Mouse (Mus musculus): ENCODE data around the gene Lrp5. TPM values are rescaled to one million over a fixed set of nuclear protein-coding genes. Genes with fewer than 3 reads are reported as not detected.

Gene Lrp5
- 10 to 100 TPM in 1 of 2 experiments, 1 to 10 TPM in 1; 9.5 to 10.5 TPM for total RNA-seq (2021)
- long read RNA-seq, experiment 1 = 0 reads
- long read RNA-seq, experiment 2, full-length matches to known transcripts = 1 of 2 reads
- long read RNA-seq, experiment 2, partial matches to known transcripts = 0 of 2 reads
- long read RNA-seq, experiment 2, other reads (novel, unspliced or antisense) = 1 of 2 reads

DNA sequence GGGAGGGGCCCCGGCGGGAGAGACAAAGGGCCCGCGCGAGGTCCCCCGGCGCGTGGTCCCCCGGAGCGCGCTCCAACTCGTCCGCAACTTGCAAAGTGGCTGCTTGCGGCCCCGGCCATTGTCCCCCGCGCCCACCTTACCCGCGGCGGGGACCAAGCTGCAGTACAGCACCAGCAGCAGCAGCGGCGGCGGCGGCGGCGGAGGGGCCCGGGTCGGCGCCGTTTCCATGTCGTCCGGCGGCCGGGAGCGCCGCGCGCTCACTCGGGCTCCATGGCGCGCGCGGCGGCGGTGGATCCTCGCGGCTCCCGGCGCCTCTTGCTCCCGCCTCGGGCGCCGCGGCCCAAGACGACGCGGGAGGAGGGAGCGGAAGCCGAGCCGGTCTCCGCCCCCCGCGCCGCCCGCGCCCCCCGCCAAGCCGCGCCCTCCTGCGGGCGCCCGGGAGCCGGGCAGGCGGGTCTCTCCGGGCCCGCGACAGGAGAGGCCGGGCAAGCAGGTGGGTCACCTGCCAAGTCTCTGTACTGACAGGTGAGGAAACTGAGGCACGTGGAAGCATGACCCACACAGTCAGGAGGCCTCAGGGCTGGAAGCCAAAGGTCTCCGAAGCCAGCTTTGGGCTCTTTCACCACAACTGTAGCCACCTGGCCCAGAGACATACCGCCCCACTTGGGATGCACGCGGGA lies at the start of gene Lrp5:
Lrp5 (minus strand) TSS at position 350 of the 680 bp plus-strand sequence.
- DNase-seq (ENCODE audit: low spot score in 2 of 2) = peak in 1 of 2 experiments; percentile 45
- intact Hi-C loops (cut with DNase I) = no loop called here

GRCm38 (mm10) chr19:3736001-3736400 lies 49.6 kb upstream of the Lrp5 start:
- intact Hi-C loops (cut with DNase I) = no loop called here
- no peak for DNase-seq (ENCODE audit: low spot score in 2 of 2)

DNA sequence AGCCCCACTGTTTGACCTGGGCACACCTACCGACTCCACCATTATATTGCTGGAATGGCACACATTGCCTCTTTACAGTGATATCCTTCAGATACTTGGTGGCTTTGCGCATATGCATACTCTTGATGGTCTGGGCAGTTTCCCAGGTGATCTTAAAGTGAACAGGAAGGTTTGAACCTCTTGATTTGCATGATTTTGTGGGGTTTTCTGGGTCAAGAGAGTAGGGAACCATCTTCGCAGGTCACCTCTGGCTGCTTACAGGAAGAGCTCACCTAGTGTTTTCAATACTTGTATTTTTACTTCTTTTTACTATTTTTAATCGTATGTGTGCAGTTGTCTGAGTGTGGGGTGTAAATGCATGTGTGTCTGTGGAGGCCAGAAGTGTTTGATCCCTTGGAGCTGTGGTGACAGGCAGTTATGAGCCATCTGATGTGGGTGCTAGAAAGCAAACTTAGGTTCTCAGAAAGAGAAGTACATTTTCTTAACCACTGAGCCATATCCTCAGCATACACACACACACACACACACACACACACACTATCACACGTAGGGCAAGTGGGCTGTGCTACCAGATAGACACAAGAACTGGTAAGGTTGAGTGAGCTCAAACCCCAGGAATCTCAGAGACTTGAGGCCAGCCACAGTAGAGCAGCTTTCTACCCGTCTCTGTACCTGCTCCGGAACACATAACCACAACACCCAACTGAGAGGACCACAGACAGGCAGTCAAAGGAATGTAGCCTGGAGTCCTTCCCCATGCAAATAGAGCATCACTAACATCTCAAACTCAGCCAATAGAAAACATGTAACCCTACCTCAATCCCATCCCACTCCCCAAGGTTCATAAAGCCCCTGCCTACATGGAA lies 44.6 kb upstream of the Lrp5 start:
- no peak for DNase-seq (ENCODE audit: low spot score in 2 of 2)
- intact Hi-C loops (cut with DNase I) = no loop called here

- no peak for DNase-seq (ENCODE audit: low spot score in 2 of 2)
- intact Hi-C loops (cut with DNase I) = no loop called here
Measured at GRCm38 (mm10) chr19:3728901-3729300, 42.5 kb upstream of the Lrp5 start.

GRCm38 (mm10) chr19:3724779-3725178 lies 38.4 kb upstream of the Lrp5 start:
- peak; percentile 70 to 74 for DNase-seq (ENCODE audit: low spot score in 2 of 2)
- intact Hi-C loops (cut with DNase I) = loop anchor here (5.0 kb wide), 1 partner anchor 43 kb away; the partner anchor contains the start of gene Kmt5b

DNA sequence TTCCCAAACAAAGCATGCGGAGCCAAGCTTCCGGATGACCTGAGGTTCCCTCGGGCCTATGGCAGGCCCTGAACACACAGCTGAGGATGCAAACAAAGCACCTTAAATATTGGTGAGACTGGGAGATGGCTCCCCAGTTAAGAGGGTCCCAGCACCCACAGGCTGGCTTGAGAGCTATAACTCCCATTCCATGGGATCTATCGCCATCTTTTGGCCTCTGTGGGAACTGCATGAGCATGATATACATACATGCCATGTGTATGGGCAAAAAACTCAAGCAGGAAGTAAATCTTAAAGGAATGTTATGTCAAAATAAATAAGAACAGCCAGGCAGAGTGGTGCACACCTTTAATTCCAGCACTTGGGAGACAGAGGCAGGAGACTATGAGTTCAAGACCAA lies 37.5 kb upstream of the Lrp5 start:
- DNase-seq (ENCODE audit: low spot score in 2 of 2) = no peak
- intact Hi-C loops (cut with DNase I) = loop anchor here (5.0 kb wide), 1 partner anchor 43 kb away; the partner anchor contains the start of gene Kmt5b

GRCm38 (mm10) chr19:3723170-3723569 lies 36.8 kb upstream of the Lrp5 start:
- intact Hi-C loops (cut with DNase I) = loop anchor here (5.0 kb wide), 1 partner anchor 44 kb away; the partner anchor contains the start of gene Kmt5b
- no peak for DNase-seq (ENCODE audit: low spot score in 2 of 2)

DNA sequence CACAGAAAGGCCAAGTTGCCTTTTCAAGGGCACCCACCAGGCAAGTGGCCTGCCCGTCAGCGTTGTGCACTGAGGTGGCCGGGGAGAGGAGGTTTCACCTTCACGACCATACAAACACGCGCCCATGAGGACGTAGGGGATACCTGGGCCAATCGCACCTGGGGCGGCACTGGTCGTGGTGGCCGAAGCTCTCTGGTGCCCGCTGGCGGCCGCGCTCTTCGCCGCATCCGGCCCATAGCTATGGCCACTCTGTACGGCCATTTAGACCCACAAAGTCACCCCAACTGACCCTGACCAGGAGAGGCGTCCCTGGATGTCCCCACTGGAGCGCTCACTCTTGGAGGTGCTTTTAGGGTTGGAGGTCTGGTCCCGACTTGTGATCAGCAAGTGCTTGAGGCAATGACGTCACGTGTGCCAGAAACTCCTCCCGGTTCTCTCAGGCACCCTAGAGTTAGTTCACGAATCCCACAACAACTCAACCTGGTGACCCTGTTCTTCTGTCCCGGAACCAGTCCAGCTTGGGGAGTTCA lies 33.1 kb upstream of the Lrp5 start:
- peak; percentile 57 to 62 for DNase-seq (ENCODE audit: low spot score in 2 of 2)
- intact Hi-C loops (cut with DNase I) = no loop called here

DNA sequence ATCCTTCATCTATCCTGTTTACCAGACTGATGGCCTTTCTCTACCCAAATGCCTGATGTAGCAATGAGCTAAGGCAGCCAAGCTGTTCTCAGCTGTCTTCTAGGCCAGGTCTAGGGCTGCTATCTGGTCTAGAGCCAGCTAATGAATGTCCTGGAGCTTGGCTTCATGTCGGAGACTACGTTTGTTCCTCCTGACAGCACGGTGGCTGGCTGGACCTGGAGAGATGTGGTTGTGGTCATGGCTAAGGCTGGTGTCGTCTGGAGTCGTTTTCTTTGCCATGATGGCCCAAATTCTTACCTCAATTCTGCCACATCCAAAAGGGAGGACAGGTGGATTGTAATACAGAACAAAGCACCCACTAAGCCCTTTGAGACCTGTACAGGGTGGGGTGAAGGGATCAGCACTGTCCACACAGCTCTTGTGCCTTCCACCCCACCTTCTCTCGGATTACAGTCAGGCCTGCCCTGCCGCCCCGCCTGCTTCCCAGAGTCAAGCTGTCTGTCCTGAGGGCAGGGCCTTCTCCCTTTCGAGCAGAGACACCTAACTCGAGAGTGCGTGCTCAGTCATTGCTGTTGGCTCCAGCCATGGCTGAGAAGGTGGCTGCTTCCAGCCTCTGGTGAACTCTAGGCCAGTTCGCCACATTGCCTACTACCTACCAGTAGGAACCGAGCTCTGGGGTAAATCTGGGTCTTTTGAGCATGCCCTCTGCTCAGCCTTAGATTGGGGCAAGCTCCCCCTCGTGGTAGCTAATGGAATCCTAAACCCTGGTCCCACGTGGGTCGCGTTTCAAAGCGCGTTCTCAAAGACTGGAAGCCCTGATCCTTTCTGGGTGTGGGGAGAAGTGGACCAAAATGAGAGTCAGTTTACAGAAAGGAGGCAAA lies 32.4 kb upstream of the Lrp5 start:
- intact Hi-C loops (cut with DNase I) = no loop called here
- DNase-seq (ENCODE audit: low spot score in 2 of 2) = peak; percentile 76 to 86

DNA sequence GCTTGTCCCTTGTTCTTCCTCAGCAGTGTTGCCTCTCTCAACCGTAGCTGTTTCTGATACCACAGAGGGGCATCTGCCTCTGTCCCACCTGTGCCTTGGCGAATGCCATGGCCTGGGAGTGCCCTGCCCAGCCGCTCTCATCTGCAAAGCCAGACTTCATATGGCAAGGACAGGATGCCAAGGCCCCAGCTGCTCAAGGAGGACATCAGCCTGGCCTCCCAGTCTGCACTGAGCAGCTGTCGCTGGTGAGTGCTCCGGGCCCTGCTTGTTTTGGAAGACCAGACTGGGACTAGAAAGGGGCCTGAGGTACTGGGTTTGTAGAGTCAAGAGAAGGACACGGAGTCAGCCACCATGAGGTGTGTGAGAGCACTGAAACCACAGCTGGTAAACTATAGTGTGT lies 28.0 kb upstream of the Lrp5 start:
- no peak for DNase-seq (ENCODE audit: low spot score in 2 of 2)
- intact Hi-C loops (cut with DNase I) = no loop called here

DNA sequence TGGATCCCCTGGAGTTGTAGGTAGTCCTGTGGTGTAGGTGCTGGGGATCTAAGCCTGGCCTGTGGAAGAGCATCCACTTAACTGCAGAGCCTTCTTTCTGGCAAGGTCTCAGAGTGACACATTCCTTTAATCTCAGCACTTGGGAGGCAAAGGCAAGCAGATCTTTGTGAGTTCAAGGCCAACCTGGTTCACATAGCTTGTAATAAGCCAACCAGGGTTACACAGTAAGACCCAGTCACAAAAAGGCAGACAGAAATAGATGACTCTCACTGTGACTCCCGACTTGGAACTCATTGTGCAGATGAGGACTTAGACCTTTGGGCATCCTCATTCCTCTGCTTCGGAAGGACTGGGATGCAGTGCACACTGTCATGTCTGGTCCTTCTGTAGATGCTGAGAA lies 24.1 kb upstream of the Lrp5 start:
- intact Hi-C loops (cut with DNase I) = no loop called here
- no peak for DNase-seq (ENCODE audit: low spot score in 2 of 2)

- DNase-seq (ENCODE audit: low spot score in 2 of 2) = no peak
- intact Hi-C loops (cut with DNase I) = no loop called here
Measured at GRCm38 (mm10) chr19:3709013-3709787, 22.8 kb upstream of the Lrp5 start.

DNA sequence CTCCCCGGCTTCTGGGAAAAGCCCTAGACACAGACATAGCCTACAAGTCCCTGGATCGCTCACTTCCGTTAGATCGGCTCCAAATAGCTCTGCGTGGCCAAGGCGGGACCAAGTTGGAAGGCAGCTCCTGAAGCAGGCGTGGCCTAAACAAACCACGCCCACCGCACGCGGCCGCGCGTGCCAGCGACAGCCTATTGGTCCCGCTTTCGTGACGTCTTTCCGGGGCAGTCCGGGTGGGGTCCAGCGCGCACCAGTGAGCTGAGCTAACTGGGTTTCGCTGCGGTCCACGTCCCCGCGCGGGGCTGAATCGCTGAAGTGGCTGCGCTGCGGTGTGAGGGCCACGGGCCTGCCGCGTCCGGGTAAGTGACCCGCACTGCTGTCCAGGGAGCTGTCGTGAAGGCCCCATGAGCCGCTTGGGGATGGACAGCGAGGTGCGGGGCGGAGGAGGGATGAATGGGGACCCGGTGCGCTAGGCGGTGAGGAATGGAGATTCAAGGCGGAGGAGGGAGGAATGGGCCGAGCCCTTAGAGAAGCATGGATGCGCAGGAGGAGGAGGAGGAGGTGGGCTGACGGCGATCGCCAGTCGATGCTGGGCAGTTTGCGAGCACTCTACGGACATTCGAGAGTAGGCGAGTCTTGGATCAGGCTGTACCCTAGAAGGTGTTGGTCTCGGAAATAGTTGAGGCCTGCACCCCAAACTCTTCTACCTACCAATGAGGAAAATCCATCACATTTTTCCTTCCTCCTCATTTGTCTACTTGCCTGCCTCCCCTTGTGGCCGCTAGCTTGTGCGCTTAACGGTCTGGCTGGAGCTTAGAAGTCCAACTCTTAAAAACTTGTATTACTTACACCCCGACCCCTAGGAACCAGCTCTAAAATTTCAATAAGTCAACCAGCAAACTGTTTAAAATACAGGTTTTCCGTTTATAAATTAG lies 22.0 kb upstream of the Lrp5 start, which contains the start of gene 1810055G02Rik:
1810055G02Rik (plus strand) TSS at position 216 of the 935 bp plus-strand sequence.
- DNase-seq (ENCODE audit: low spot score in 2 of 2) = peak; percentile 99
- intact Hi-C loops (cut with DNase I) = no loop called here

GRCm38 (mm10) chr19:3707553-3707952 lies 21.2 kb upstream of the Lrp5 start:
- peak in 1 of 2 experiments; percentile 37 for DNase-seq (ENCODE audit: low spot score in 2 of 2)
- intact Hi-C loops (cut with DNase I) = no loop called here

GRCm38 (mm10) chr19:3706258-3706657 lies 19.9 kb upstream of the Lrp5 start:
- DNase-seq (ENCODE audit: low spot score in 2 of 2) = no peak
- intact Hi-C loops (cut with DNase I) = no loop called here

GRCm38 (mm10) chr19:3702460-3702859 lies 16.1 kb upstream of the Lrp5 start:
- intact Hi-C loops (cut with DNase I) = no loop called here
- no peak for DNase-seq (ENCODE audit: low spot score in 2 of 2)

All from left cerebral cortex, postnatal 14 days (tissue).